Mouse (Mus musculus) c-Kit-positive CD71-positive TER-119-negative erythroid progenitor cells, embryonic 14.5 days (primary cell): ENCODE results near the gene Fibcd1.

Experiments used
- DNase-seq: peaks from one replicate; pipeline ENCODE4 v3.0.0-alpha.2; 2013; ENCODE audit warnings: low read depth

The Fibcd1 gene

DNA sequence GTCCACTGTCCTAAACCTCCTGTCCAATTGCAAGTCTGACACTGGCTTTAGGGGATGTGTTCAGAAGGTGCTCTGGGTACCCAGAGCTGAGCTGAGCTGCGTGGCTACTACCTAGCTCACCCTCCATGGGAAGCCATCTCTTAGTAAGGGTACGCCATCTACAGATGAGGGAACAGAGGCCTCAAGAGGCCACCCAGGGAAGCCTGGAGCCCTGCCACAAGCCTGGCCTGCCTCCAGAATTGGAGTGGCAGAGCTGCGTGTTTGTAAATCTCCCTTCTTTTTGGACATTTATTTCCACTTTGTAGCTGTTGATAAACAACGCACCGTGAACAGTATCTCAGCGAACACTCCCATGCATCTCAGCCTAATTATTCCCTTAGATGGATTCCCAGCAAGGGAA lies 11.4 kb upstream of the Fibcd1 start:
- no peak for DNase-seq

- no peak for DNase-seq
Observed at GRCm38 (mm10) chr2:31855991-31856390, 10.2 kb upstream of the Fibcd1 start.

DNA sequence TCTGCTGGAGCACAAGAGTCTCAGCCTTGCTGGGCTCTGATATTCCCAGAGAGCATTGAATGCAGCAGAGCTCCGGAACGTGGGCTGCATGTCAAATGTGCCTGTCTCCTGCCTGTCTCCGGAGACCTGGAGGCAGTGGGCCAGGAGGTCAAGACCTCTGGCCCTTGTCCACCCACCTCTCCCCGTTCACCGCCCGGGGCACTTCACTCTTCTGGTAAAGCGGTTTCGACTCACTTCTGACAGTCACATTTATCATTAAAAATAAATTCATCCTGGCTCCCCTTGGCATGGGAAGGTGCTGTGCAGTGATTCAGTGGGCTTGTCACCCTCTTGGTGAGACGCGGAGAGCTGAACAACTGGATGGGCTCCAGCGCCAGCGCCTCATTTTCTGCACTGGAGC lies 4.3 kb upstream of the Fibcd1 start:
- no peak for DNase-seq

DNA sequence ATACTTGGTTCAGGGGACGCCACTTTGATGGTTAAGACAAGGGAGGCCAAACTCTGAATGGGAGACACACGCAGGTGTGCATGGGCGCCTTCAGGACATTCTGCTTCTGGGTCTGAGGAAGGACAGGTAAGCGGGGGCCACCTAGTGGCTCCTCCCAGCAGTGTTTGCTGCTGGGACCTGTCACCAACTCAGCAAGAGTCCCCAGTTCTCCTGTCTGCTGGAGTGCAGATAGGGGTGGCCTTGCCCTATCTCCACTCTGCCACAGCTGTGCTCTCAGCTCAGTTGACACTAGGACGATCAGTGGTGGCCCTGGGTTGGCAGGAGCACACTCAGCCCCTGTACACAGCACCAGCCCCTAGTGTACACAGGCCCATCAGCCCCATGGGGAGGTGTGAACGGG lies 2.1 kb upstream of the Fibcd1 start:
- peak; percentile 39 for DNase-seq

DNA sequence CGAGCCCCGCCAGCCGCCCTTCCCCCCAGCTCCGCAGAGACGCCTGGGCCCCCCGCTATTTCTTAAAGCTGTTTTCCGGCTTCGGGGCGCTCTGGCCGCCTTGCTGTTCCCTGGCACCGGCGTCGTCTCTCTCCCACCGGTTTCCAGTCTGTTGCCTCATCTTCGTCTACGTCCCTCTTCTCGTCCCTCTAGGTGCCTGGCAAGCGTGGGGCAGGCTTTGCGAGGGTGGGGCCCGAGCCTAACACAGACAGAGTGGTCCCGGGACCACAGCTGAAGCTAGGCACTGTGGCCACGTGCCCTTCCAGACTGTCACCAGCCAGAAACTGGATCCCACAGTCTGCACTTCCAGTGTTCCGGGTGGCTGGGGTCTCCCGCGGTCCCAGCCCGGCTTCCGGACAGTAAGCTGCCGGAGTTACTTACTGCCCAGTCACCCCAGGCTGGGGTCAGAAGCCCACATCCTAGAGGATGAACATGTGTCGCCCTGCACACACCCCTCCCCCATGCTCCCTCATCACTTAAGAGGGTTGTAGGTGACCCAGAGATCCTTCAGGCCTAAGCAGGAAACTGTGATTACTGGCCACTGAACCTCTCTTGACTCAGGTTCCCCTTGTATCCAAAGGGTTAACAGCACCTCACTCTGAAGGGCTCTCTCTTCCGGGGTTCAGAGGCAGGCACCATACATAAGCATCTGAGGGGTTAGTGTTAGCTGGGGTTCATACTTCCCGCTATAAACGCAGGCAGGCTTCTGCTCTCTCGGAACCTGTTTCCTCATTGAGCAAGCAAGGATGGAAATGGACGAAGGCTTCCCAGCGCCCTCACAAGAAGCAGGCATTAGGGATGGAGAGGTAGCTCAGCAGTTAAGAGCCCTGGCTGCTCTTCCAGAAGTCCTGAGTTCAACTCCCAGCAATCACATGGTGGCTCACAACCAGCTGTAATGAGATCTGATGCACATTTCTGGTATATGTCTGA lies 1.2 kb upstream of the Fibcd1 start:
- DNase-seq = no peak

DNA sequence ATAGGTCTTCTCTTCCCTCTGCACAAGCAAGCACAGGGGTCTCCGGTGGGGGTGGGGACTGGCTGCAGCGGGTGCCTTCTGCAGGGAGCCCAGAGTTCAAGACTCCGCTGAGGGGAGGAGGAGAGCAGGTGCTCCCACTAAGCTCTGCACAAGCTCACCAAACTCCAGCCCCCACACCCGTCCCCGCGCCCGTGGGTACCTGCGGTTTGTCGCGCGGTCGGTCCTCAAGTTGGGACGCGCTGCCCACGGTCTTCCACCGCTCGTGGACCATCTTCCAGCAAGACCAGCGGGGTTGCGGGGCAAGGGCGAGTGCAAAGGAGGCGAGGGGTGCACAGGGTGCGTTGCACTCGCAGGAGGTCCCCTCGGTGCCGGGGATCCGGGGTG lies 301 bp downstream of the Fibcd1 start:
- DNase-seq = no peak

DNA sequence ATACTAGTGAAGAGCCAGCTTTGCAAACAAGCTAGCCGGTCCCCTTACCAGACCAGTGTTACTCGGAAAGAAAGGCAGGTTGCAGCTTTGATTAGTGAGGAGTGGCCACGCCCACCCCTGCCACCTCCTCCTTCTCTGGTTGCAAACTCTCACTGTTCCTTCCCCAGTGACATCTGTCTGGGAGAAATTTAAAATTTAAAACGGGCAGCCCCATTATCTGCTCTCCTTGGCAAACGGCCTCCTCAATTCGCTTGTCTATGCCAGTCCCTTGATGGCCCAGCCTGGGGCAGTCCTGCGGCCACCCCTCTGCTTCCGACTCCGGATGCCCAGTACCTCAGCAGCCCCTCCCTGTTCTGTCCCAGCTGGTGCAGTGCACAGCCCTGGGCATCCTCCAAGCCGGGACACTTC lies 1.1 kb downstream of the Fibcd1 start:
- DNase-seq = no peak

DNA sequence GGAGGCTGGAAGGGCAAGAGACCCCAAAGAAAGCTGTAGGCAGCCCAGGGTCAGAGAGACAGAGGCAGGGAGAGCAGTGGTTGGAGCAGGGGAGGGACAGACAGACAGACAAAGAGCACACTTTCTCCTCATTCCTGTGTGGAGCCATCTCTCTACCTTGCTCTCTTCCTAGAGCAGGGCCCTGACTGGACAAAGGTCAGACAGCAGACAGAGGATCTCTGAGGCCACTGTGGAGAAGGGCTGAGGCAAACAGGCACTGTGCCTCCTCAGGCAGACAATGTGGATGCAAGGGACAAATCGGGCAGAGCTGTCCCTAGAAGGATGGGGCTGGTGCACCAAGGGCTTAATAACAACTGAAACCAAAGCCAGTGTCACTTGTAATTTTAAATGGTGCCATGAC lies 6.9 kb downstream of the Fibcd1 start:
- no peak for DNase-seq

DNA sequence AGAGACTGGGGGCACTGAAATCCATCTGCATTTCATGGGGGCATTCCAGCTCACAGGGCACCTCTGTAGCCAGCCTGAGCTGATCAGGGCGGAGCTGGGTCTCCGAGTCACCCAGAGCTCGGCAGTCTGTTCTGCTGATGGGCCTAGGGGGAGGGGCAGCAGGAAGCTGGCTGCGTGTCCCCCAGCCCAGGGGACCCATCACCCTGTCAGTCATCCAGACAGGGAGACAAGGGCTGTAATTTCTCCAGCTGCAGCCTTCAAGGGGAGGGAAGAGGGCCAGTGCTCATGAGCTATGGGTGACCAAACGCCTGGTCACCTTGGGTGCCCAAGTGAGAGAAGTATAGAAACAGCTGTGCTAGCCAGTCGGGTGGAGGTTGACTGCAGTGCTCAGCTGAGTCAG lies 8.8 kb downstream of the Fibcd1 start:
- no peak for DNase-seq

DNA sequence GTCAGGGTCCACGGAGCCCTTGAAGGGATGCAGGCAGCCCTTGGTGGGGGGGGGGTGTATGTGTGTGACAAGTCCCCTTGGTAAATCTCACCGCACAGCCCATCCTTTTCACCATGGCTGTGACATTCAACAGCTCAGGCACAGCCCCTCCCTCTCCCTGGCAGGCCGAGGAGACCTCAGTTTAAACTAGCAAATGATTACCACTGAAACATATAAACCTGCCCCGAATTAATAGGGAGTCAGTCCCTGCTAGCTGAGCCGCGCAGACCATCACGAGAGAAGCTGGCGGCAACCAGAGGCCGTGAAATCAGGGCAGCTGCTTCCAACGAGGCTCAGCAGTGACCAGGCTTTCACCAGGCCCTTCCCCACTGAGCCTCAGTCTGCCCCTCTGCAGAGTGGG lies 9.7 kb downstream of the Fibcd1 start:
- DNase-seq = no peak

GRCm38 (mm10) chr2:31828311-31828825 lies 17.4 kb downstream of the Fibcd1 start:
- DNase-seq = no peak

GRCm38 (mm10) chr2:31827877-31828276 lies 17.9 kb downstream of the Fibcd1 start:
- no peak for DNase-seq

- DNase-seq = no peak
Observed at GRCm38 (mm10) chr2:31826094-31827085, 19.4 kb downstream of the Fibcd1 start.

- DNase-seq = no peak
Observed at GRCm38 (mm10) chr2:31825469-31825911, 20.3 kb downstream of the Fibcd1 start.

- no peak for DNase-seq
Observed at GRCm38 (mm10) chr2:31823933-31824730, 21.7 kb downstream of the Fibcd1 start.

DNA sequence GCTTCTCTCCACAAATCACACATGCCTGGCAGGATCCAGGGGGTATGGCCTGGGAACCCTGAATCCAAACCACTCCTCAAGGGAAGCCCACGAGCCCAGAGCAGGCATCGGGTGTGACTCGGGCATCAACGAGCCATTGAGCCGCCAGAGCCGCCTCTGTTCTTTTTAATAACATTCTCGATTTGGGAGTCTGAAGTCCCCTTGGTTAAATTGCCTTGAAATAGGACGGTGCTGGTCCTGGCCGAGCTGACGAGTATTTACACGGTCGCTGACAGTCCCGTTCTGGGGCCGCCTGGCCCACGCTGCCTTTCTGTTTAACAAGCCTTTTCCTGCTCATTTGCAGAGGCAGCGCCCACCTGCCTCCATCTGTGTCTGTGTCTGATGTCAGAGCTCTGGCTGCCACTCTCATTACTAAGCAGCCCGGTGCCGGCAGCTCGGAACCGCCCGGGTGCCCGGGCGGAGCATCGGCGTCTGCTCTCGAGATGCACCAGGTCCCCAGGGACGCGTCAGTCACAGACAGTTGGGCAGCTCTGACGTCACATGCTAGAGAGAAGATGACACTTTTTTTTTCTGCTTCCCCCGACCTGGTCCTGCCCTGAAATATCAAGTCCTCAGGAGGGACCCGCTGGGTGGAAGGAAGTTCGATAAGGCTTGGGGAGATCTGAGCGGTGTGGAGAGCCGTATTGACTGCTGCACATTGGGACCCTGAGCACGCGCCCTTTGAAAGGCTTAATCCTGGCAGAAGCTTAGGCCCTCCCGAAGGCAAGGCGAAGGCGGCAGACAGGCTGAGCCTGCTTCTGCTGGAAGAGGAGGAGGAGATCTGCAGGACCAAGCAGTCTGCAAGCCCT lies 23.1 kb downstream of the Fibcd1 start:
- no peak for DNase-seq

DNA sequence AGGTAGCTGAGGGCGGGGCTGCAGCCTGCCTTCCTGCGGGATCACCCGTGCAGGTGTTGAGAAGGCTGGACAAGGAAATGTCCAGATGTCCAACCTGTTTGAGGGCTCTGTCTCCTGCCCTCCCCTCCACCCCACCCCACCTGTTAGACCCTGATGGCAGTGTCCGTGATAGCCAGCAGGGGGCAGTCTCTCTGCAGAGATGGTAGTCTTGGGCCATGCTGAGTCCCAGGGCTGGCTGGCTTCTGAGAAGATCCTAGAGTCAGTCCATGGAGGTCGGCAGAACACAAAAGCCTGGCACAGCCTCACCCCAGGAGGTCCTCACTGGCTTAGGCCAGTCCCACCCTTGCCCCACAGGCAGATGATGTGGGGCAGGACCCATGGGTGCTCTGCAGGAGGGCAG lies 30.4 kb downstream of the Fibcd1 start:
- peak; percentile 24 for DNase-seq

DNA sequence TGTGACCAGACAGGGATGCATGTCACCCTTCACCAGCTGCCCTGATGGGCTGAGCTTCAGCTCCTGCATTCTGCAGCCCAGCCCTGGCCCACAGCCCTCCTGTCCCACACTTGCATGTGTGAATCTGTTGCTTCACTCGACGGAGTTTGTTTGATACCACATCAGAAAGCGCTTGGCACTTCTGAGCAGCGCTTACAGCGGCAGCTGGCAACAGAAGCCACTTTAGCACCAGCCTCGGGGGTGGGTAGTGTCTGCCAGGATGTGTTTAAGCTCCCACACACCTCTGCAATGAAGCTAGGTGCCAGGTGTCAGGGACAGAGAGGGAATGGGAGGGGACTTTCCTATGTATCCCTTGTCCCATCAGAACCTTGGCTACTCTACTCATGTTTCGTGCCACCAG lies 31.1 kb downstream of the Fibcd1 start:
- no peak for DNase-seq

DNA sequence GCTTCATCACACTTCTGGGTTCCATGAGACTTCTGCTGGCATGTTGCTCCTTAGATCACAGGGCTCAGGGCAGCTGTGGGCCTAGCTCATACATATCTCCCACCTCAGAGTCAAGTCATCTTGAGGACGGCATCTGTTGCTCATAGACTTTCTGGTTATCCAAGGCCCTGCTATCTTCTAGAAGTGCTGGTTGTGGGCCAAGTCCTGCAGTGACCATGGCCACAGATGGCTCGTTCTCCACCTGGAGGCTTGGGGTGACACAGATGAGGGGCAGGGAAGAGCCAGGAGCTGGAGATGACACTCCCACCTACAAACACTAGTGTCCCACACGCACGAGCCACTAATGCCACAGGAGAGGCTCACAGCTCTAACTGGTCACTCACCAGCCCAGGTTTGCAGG lies 32.2 kb downstream of the Fibcd1 start:
- DNase-seq = no peak

GRCm38 (mm10) chr2:31811086-31811958 lies 34.5 kb downstream of the Fibcd1 start:
- DNase-seq = no peak
